Mouse (Mus musculus) ZHBTc4 (cell line): ENCODE measurements at regions not wholly inside any gene's neighbourhood (a gene's known extent, or its start where the extent isn't known, plus 50 kb on each side); places are given as distances from the start of the nearest gene placed in this dataset.
A peak's percentile ranks its signal among the peaks of the same experiment; 100 is the strongest.

Experiments used
- DNase-seq: peaks from one replicate; pipeline ENCODE4 v3.0.0-alpha.2; 2011; ENCODE audit warnings: low read depth, low spot score

- DNase-seq, result no peak
Measured at GRCm38 (mm10) chr15:28560035-28560434, 356.5 kb downstream of the Dnah5 start.

GRCm38 (mm10) chr15:28595294-28595693 lies 391.7 kb downstream of the Dnah5 start:
- DNase-seq, result no peak

GRCm38 (mm10) chr15:28595725-28596124 lies 392.2 kb downstream of the Dnah5 start:
- DNase-seq, result no peak

DNA sequence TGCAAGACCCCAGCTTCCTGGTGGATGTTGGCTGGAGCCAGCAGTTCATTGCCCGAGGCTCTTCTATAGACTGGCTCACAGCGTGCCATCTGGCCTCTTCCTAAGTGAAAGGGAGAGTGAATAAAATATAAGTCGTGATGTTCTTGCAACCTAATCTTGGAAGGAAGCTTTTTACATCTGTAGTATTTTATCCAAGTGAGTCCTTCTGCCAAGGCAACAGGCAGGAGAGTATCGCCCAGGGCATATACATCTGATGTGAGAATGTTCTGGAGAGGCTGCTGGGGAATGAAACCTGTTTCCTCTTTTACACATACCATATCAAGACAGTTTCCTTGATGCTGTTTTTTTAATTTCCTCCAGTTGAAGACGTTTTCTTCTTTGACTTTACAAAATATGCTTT lies 396.6 kb downstream of the Dnah5 start:
- no peak for DNase-seq

- DNase-seq, result no peak
Measured at GRCm38 (mm10) chr15:28615662-28616061, 412.1 kb downstream of the Dnah5 start.

DNA sequence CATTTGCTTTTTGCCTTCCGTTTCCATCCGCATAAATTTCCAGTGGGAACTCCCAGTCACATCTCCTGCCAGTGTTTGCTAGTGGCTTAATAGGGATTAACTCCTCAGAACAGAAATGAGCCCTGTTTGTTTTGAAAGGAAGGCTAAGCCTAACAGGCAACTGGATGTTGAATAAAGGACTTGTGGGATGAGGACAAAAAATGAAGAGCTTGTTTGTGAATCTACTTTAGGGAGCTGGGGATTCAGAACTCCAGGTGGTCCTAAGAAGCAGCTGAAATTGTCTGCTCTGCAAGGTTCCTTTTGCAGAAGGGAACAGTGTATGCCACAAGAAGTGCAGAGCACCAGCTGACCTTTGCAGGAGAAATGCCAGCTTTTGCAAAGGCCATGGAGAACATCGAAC lies 436.8 kb downstream of the Dnah5 start:
- DNase-seq, result no peak

- DNase-seq, result no peak
Measured at GRCm38 (mm10) chr15:28645122-28645521, 441.6 kb downstream of the Dnah5 start.

DNA sequence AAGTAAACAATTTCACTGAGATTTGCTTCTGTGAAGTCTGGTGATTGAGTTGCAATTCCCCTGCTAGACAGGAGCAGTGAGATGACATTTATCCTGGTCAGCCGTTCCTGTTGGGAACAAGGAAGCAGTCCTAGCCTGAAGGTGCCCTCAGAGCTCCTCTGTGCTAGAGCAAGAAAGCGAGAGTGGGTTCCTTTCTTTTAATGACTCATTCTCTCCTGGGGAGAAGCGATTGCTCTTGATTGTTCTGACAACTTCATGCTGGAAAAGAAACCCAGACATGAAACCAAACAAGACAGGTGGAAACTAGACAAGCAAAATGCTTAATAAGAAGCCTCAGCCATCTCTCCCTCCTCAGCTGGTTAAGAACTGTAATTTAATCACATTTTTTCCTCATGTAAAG lies 450.4 kb downstream of the Dnah5 start:
- peak; percentile 36 for DNase-seq

- no peak for DNase-seq
Measured at GRCm38 (mm10) chr15:28663847-28664602, 460.5 kb downstream of the Dnah5 start.
